Mouse (Mus musculus): ENCODE data around the gene Ccn2. TPM values are rescaled to one million over a fixed set of nuclear protein-coding genes. Genes with fewer than 3 reads are reported as not detected.
A peak's percentile ranks its signal among the peaks of the same experiment; 100 is the strongest.

The Ccn2 gene
- polyA plus RNA-seq, 1 experiment from 2014 or later = 124 TPM

GRCm38 (mm10) chr10:24590546-24590945 lies 4.7 kb upstream of the Ccn2 start:
- TF ChIP-seq CTCF (IDR thresholded peaks at IDR 0.05) = no peak
- H3K27me3 ChIP-seq = no peaks in the 10 kb centered on the region
- ATAC-seq (no peak), DNase-seq (ENCODE audit: low read depth, low spot score) (no peak)
- ChIA-PET POLR2A (no interaction called here), CTCF (interaction anchor here (1.1 to 1.4 kb wide), 4 partner anchors 9 to 181 kb away, joined by 3 to 7 read pairs (median 3); no protein-coding TSS in a partner anchor)
- in situ Hi-C loops (cut with MboI; ENCODE audit: low pct_unique_long_range_greater_than_20kb) = no loop called here

- TF ChIP-seq CTCF (IDR thresholded peaks at IDR 0.05) = peak; percentile 86
- POLR2A ChIA-PET = no interaction called here
- in situ Hi-C loops (cut with MboI; ENCODE audit: low pct_unique_long_range_greater_than_20kb) = no loop called here
- ATAC-seq = no peak
- DNase-seq (ENCODE audit: low read depth, low spot score) = no peak
- CTCF ChIA-PET = interaction anchor here (1.1 to 1.4 kb wide), 2 partner anchors 8 to 115 kb away, joined by 3 read pairs; no protein-coding TSS in a partner anchor
- H3K27me3 ChIP-seq = no peaks in the 10 kb centered on the region
Observed at GRCm38 (mm10) chr10:24591136-24591535, 4.1 kb upstream of the Ccn2 start.

GRCm38 (mm10) chr10:24591741-24592140 lies 3.5 kb upstream of the Ccn2 start:
- DNase-seq (ENCODE audit: low read depth, low spot score) (no peak), ATAC-seq (no peak)
- ChIA-PET CTCF (interaction anchor here (1.2 kb wide), 1 partner anchor 12 kb away, joined by 3 read pairs; no protein-coding TSS in a partner anchor), POLR2A (no interaction called here)
- no peak for TF ChIP-seq CTCF (IDR thresholded peaks at IDR 0.05)
- in situ Hi-C loops (cut with MboI; ENCODE audit: low pct_unique_long_range_greater_than_20kb) = no loop called here
- H3K27me3 ChIP-seq = no peaks in the 10 kb centered on the region

GRCm38 (mm10) chr10:24592318-24592717 lies 2.9 kb upstream of the Ccn2 start:
- H3K27me3 ChIP-seq = no peaks in the 10 kb centered on the region
- ChIA-PET CTCF (interaction anchor here (1.2 to 1.3 kb wide), 2 partner anchors 11 to 190 kb away, joined by 3 read pairs; no protein-coding TSS in a partner anchor), POLR2A (interaction anchor here (0.6 kb wide), 1 partner anchor 196 kb away, joined by 6 read pairs; no protein-coding TSS in a partner anchor)
- DNase-seq (ENCODE audit: low read depth, low spot score) (no peak), ATAC-seq (no peak)
- in situ Hi-C loops (cut with MboI; ENCODE audit: low pct_unique_long_range_greater_than_20kb) = no loop called here
- no peak for TF ChIP-seq CTCF (IDR thresholded peaks at IDR 0.05)

- CTCF ChIA-PET = interaction anchor here (1.2 to 1.3 kb wide), 2 partner anchors 10 to 191 kb away, joined by 3 read pairs; no protein-coding TSS in a partner anchor
- TF ChIP-seq CTCF (IDR thresholded peaks at IDR 0.05) = no peak
- no peak for ATAC-seq
- H3K27me3 ChIP-seq = no peaks in the 10 kb centered on the region
- POLR2A ChIA-PET = interaction anchor here (0.6 kb wide), 1 partner anchor 197 kb away, joined by 6 read pairs; no protein-coding TSS in a partner anchor
- DNase-seq (ENCODE audit: low read depth, low spot score) = no peak
- in situ Hi-C loops (cut with MboI; ENCODE audit: low pct_unique_long_range_greater_than_20kb) = no loop called here
Observed at GRCm38 (mm10) chr10:24592969-24593368, 2.3 kb upstream of the Ccn2 start.

- CTCF ChIA-PET = interaction anchor here (1.3 to 2.5 kb wide), 2 partner anchors 28 to 192 kb away, joined by 3 to 9 read pairs; no protein-coding TSS in a partner anchor
- no peak for ATAC-seq
- DNase-seq (ENCODE audit: low read depth, low spot score) = no peak
Observed at GRCm38 (mm10) chr10:24593556-24593955, 1.7 kb upstream of the Ccn2 start.

GRCm38 (mm10) chr10:24596003-24596868 lies 994 bp downstream of the Ccn2 start:
- DNase-seq (ENCODE audit: low read depth, low spot score) (no peak), ATAC-seq (peak; percentile 4)
- no peaks in the 10 kb centered on the region for H3K27me3 ChIP-seq
- ChIA-PET CTCF (interaction anchor here (1.0 to 2.5 kb wide), 4 partner anchors 9 to 214 kb away, joined by 3 to 9 read pairs (median 4); no protein-coding TSS in a partner anchor), POLR2A (interaction anchor here (0.9 to 1.4 kb wide), 2 partner anchors 24 to 134 kb away, joined by 3 read pairs; no protein-coding TSS in a partner anchor)
- in situ Hi-C loops (cut with MboI; ENCODE audit: low pct_unique_long_range_greater_than_20kb) = no loop called here
- no peak for TF ChIP-seq CTCF (IDR thresholded peaks at IDR 0.05)

More at GRCm38 (mm10) chr10:24593556-24593955, 1.7 kb upstream of the Ccn2 start:
- POLR2A ChIA-PET = no interaction called here
- no peaks in the 10 kb centered on the region for H3K27me3 ChIP-seq
- in situ Hi-C loops (cut with MboI; ENCODE audit: low pct_unique_long_range_greater_than_20kb) = no loop called here
- no peak for TF ChIP-seq CTCF (IDR thresholded peaks at IDR 0.05)

GRCm38 (mm10) chr10:24596869-24597339 lies 1.7 kb downstream of the Ccn2 start:
- TF ChIP-seq CTCF (IDR thresholded peaks at IDR 0.05) = no peak
- no peak for DNase-seq (ENCODE audit: low read depth, low spot score)
- no peak for ATAC-seq
- in situ Hi-C loops (cut with MboI; ENCODE audit: low pct_unique_long_range_greater_than_20kb) = no loop called here
- POLR2A ChIA-PET = interaction anchor here (1.4 kb wide), 1 partner anchor 24 kb away, joined by 3 read pairs; no protein-coding TSS in a partner anchor
- CTCF ChIA-PET = interaction anchor here (1.0 to 2.0 kb wide), 4 partner anchors 9 to 298 kb away, joined by 3 to 5 read pairs (median 4); no protein-coding TSS in a partner anchor
- H3K27me3 ChIP-seq = no peaks in the 10 kb centered on the region

GRCm38 (mm10) chr10:24597789-24598188 lies 2.5 kb downstream of the Ccn2 start:
- ChIA-PET POLR2A (interaction anchor here (1.4 kb wide), 1 partner anchor 23 kb away, joined by 3 read pairs; no protein-coding TSS in a partner anchor), CTCF (interaction anchor here (1.0 to 2.0 kb wide), 5 partner anchors 8 to 299 kb away, joined by 3 to 5 read pairs (median 3); no protein-coding TSS in a partner anchor)
- no peak for ATAC-seq
- no peak for TF ChIP-seq CTCF (IDR thresholded peaks at IDR 0.05)
- no peaks in the 10 kb centered on the region for H3K27me3 ChIP-seq
- in situ Hi-C loops (cut with MboI; ENCODE audit: low pct_unique_long_range_greater_than_20kb) = no loop called here
- DNase-seq (ENCODE audit: low read depth, low spot score) = no peak

GRCm38 (mm10) chr10:24598693-24599092 lies 3.5 kb downstream of the Ccn2 start:
- ChIA-PET POLR2A (no interaction called here), CTCF (interaction anchor here (0.9 to 1.6 kb wide), 6 partner anchors 8 to 300 kb away, joined by 3 to 4 read pairs (median 3); no protein-coding TSS in a partner anchor)
- DNase-seq (ENCODE audit: low read depth, low spot score) = no peak
- no peak for ATAC-seq
- in situ Hi-C loops (cut with MboI; ENCODE audit: low pct_unique_long_range_greater_than_20kb) = no loop called here
- no peak for TF ChIP-seq CTCF (IDR thresholded peaks at IDR 0.05)
- no peaks in the 10 kb centered on the region for H3K27me3 ChIP-seq

Data from Patski (cell line).